Mouse (Mus musculus) embryonic facial prominence, embryonic 10.5 days (tissue): ENCODE data around the gene Heatr6. TPM values are rescaled to one million over a fixed set of nuclear protein-coding genes. Genes with fewer than 3 reads are reported as not detected.

Experiments used
- DNase-seq: peaks from one replicate; pipeline ENCODE4 v3.0.0-alpha.2; 2017; ENCODE audit warnings: low spot score
- H3K27ac ChIP-seq: fragments of 300-500 bp; sonication (generic); replicated peaks from 2 replicates; pipeline ENCODE4 v1.5.1; 2016; ENCODE audit warnings: mild to moderate bottlenecking
- H3K27me3 ChIP-seq: fragments of 300-500 bp; sonication (generic); replicated peaks from 2 replicates; pipeline ENCODE4 v1.6.1; 2016; ENCODE audit warnings: low read depth, mild to moderate bottlenecking; ENCODE audit not compliant: poor library complexity, severe bottlenecking
- H3K36me3 ChIP-seq: fragments of 300-500 bp; sonication (generic); replicated peaks from 2 replicates; pipeline ENCODE4 v1.6.1; 2016; ENCODE audit warnings: mild to moderate bottlenecking, moderate library complexity
- H3K4me1 ChIP-seq: fragments of 300-500 bp; sonication (generic); 2 replicates; pipeline ENCODE4 v1.6.1; 2016
- H3K4me3 ChIP-seq: fragments of 300-500 bp; sonication (generic); 2 replicates; pipeline ENCODE4 v1.5.1; 2016; ENCODE audit warnings: mild to moderate bottlenecking, moderate library complexity
- H3K9me3 ChIP-seq: fragments of 300-500 bp; sonication (generic); 2 replicates; pipeline ENCODE4 v1.6.1; 2016; ENCODE audit warnings: mild to moderate bottlenecking
- WGBS: fragments of 180-500 bp; shearing (Covaris S2); methylation state at CpG from one replicate; pipeline ENCODE4 v1.1.7; 2016; 5-methylcytosine and 5-hydroxymethylcytosine counted together
- polyA plus RNA-seq: library from polyadenylated mRNA; unstranded; fragments of >200 nt; fragmentation: Nextera tagmentation; extraction: Ambion mirVana; gene quantifications from 2 replicates; pipeline ENCODE4 v1.2.1, GENCODE M21; 2016

The Heatr6 gene
- polyA plus RNA-seq, 1 experiment from 2014 or later, result 26.2 TPM

- Histone ChIP-seq H3K4me3 (no peak overlapping the region), H3K27ac (no peak overlapping the region), H3K4me1 (no peaks in the 10 kb centered on the region), H3K36me3 (peaks cover 100% of the 10 kb centered on the region), H3K27me3 (no peaks in the 10 kb centered on the region), H3K9me3 (no peaks in the 10 kb centered on the region)
- DNase-seq, result no peak
- WGBS, result 89% methylated on average over 4 of the region's 4 CpGs
Measured at GRCm38 (mm10) chr11:83768976-83769375, 15.5 kb downstream of the Heatr6 start.

- no peak overlapping the region for H3K27ac ChIP-seq
- no peaks in the 10 kb centered on the region for H3K4me1 ChIP-seq
- peaks cover 100% of the 10 kb centered on the region for H3K36me3 ChIP-seq
- 90% methylated on average over 7 of the region's 7 CpGs for WGBS
- H3K9me3 ChIP-seq, result no peaks in the 10 kb centered on the region
- no peak for DNase-seq
- H3K27me3 ChIP-seq, result no peaks in the 10 kb centered on the region
- H3K4me3 ChIP-seq, result no peak overlapping the region
Measured at GRCm38 (mm10) chr11:83771014-83771413, 17.5 kb downstream of the Heatr6 start.

- Histone ChIP-seq H3K4me3 (no peak overlapping the region), H3K4me1 (no peaks in the 10 kb centered on the region), H3K27me3 (no peaks in the 10 kb centered on the region), H3K27ac (no peak overlapping the region), H3K36me3 (peaks cover 100% of the 10 kb centered on the region), H3K9me3 (no peaks in the 10 kb centered on the region)
- 90% methylated on average over 6 of the region's 6 CpGs for WGBS
- no peak for DNase-seq
Measured at GRCm38 (mm10) chr11:83772341-83772740, 18.8 kb downstream of the Heatr6 start.

GRCm38 (mm10) chr11:83773691-83774090, 20.2 kb downstream of the Heatr6 start:
- no peaks in the 10 kb centered on the region for H3K9me3 ChIP-seq
- 96% methylated on average over 16 of the region's 16 CpGs for WGBS
- no peak overlapping the region for H3K27ac ChIP-seq
- no peak overlapping the region for H3K4me3 ChIP-seq
- no peak for DNase-seq
- H3K27me3 ChIP-seq, result no peaks in the 10 kb centered on the region
- H3K36me3 ChIP-seq, result peaks cover 96% of the 10 kb centered on the region
- no peaks in the 10 kb centered on the region for H3K4me1 ChIP-seq

GRCm38 (mm10) chr11:83774324-83774723, 20.8 kb downstream of the Heatr6 start:
- DNase-seq, result no peak
- 93% methylated on average over 11 of the region's 11 CpGs for WGBS
- Histone ChIP-seq H3K9me3 (no peaks in the 10 kb centered on the region), H3K27ac (no peak overlapping the region), H3K4me3 (no peak overlapping the region), H3K4me1 (no peaks in the 10 kb centered on the region), H3K27me3 (no peaks in the 10 kb centered on the region), H3K36me3 (peaks cover 96% of the 10 kb centered on the region)

GRCm38 (mm10) chr11:83776798-83777197, 23.3 kb downstream of the Heatr6 start:
- Histone ChIP-seq H3K36me3 (peaks cover 96% of the 10 kb centered on the region), H3K4me3 (no peak overlapping the region), H3K27me3 (no peaks in the 10 kb centered on the region), H3K4me1 (no peaks in the 10 kb centered on the region), H3K9me3 (no peaks in the 10 kb centered on the region), H3K27ac (no peak overlapping the region)
- DNase-seq, result no peak
- WGBS, result 96% methylated on average over 8 of the region's 8 CpGs

- no peak for DNase-seq
- Histone ChIP-seq H3K9me3 (no peaks in the 10 kb centered on the region), H3K4me3 (no peak overlapping the region), H3K27ac (no peak overlapping the region), H3K27me3 (no peaks in the 10 kb centered on the region), H3K4me1 (0 out of 2 replicates have a peak, but pooled peaks cover 2% of the 10 kb centered on the region), H3K36me3 (peaks cover 51% of the 10 kb centered on the region)
- 93% methylated on average over 14 of the region's 14 CpGs for WGBS
Measured at GRCm38 (mm10) chr11:83783931-83784600, 30.6 kb downstream of the Heatr6 start.

- WGBS, result 81% methylated on average over 2 of the region's 2 CpGs
- H3K36me3 ChIP-seq, result peaks cover 45% of the 10 kb centered on the region
- 0 out of 2 replicates have a peak, but pooled peaks cover 2% of the 10 kb centered on the region for H3K4me1 ChIP-seq
- H3K27me3 ChIP-seq, result no peaks in the 10 kb centered on the region
- no peak for DNase-seq
- H3K4me3 ChIP-seq, result no peak overlapping the region
- H3K9me3 ChIP-seq, result no peaks in the 10 kb centered on the region
- no peak overlapping the region for H3K27ac ChIP-seq
Measured at GRCm38 (mm10) chr11:83784661-83785060, 31.2 kb downstream of the Heatr6 start.

GRCm38 (mm10) chr11:83785366-83785765, 31.9 kb downstream of the Heatr6 start:
- Histone ChIP-seq H3K27me3 (0 out of 2 replicates have a peak, but pooled peaks cover 4% of the 10 kb centered on the region), H3K36me3 (peaks cover 38% of the 10 kb centered on the region), H3K4me1 (0 out of 2 replicates have a peak, but pooled peaks cover 2% of the 10 kb centered on the region), H3K9me3 (no peaks in the 10 kb centered on the region), H3K27ac (no peak overlapping the region), H3K4me3 (no peak overlapping the region)
- DNase-seq, result peak; percentile 65
- WGBS, result 14% methylated on average over 2 of the region's 2 CpGs

GRCm38 (mm10) chr11:83786835-83787234, 33.3 kb downstream of the Heatr6 start:
- DNase-seq, result no peak
- WGBS, result 76% methylated on average over 4 of the region's 4 CpGs
- Histone ChIP-seq H3K4me3 (no peak overlapping the region), H3K27me3 (0 out of 2 replicates have a peak, but pooled peaks cover 4% of the 10 kb centered on the region), H3K9me3 (no peaks in the 10 kb centered on the region), H3K36me3 (peaks cover 23% of the 10 kb centered on the region), H3K4me1 (0 out of 2 replicates have a peak, but pooled peaks cover 2% of the 10 kb centered on the region), H3K27ac (no peak overlapping the region)

GRCm38 (mm10) chr11:83787401-83788021, 34.0 kb downstream of the Heatr6 start:
- H3K9me3 ChIP-seq, result no peaks in the 10 kb centered on the region
- WGBS, result 84% methylated on average over 15 of the region's 15 CpGs
- H3K36me3 ChIP-seq, result peaks cover 17% of the 10 kb centered on the region
- 0 out of 2 replicates have a peak, but pooled peaks cover 2% of the 10 kb centered on the region for H3K4me1 ChIP-seq
- H3K4me3 ChIP-seq, result no peak overlapping the region
- 0 out of 2 replicates have a peak, but pooled peaks cover 4% of the 10 kb centered on the region for H3K27me3 ChIP-seq
- DNase-seq, result no peak
- no peak overlapping the region for H3K27ac ChIP-seq

- Histone ChIP-seq H3K27me3 (0 out of 2 replicates have a peak, but pooled peaks cover 4% of the 10 kb centered on the region), H3K4me3 (no peak overlapping the region), H3K9me3 (no peaks in the 10 kb centered on the region), H3K27ac (no peak overlapping the region), H3K36me3 (peaks cover 9% of the 10 kb centered on the region), H3K4me1 (0 out of 2 replicates have a peak, but pooled peaks cover 2% of the 10 kb centered on the region)
- 80% methylated on average over 8 of the region's 8 CpGs for WGBS
- no peak for DNase-seq
Measured at GRCm38 (mm10) chr11:83788331-83788730, 34.8 kb downstream of the Heatr6 start.

GRCm38 (mm10) chr11:83789259-83789658, 35.8 kb downstream of the Heatr6 start:
- no peak for DNase-seq
- H3K9me3 ChIP-seq, result no peaks in the 10 kb centered on the region
- 73% methylated on average over 13 of the region's 13 CpGs for WGBS
- H3K4me1 ChIP-seq, result 0 out of 2 replicates have a peak, but pooled peaks cover 2% of the 10 kb centered on the region
- no peak overlapping the region for H3K4me3 ChIP-seq
- H3K27me3 ChIP-seq, result 0 out of 2 replicates have a peak, but pooled peaks cover 4% of the 10 kb centered on the region
- no peak overlapping the region for H3K27ac ChIP-seq
- no peaks in the 10 kb centered on the region; the same call in 1 of the 2 replicates for H3K36me3 ChIP-seq
